Mouse (Mus musculus): Measurements from ENCODE around the gene Trim56.

Trim56 gene

DNA sequence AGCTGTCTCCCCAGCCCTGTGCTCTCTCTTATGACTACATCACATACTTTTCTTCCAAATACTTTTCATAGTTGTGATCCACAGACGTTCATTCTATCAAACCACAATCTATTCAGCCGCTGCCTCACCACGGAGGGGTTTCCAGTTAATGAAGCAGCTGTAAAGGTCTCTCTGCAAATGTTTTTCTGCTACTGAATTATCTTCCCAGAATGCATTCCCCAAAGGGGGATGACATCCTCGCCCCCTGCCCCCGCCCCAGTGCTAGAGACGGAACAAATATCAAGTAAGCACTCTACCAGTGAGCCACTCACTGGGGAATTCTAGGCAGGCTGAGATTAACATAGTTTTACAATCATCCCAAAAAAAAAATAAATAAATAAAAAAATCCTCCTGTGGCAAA is 7.9 kb downstream of the Trim56 start:
- DNase-seq (ENCODE audit: low spot score): no peak

- no peak for DNase-seq (ENCODE audit: low spot score)
Measured at GRCm38 (mm10) chr5:137107670-137108069, 8.3 kb downstream of the Trim56 start.

- peak; percentile 75 for DNase-seq (ENCODE audit: low spot score)
Measured at GRCm38 (mm10) chr5:137107024-137107423, 9.0 kb downstream of the Trim56 start.

GRCm38 (mm10) chr5:137106434-137106833 is 9.6 kb downstream of the Trim56 start:
- no peak for DNase-seq (ENCODE audit: low spot score)

GRCm38 (mm10) chr5:137103969-137104368 is 12.0 kb downstream of the Trim56 start:
- DNase-seq (ENCODE audit: low spot score): no peak

- DNase-seq (ENCODE audit: low spot score): no peak
Measured at GRCm38 (mm10) chr5:137102575-137103522, 13.2 kb downstream of the Trim56 start.

DNA sequence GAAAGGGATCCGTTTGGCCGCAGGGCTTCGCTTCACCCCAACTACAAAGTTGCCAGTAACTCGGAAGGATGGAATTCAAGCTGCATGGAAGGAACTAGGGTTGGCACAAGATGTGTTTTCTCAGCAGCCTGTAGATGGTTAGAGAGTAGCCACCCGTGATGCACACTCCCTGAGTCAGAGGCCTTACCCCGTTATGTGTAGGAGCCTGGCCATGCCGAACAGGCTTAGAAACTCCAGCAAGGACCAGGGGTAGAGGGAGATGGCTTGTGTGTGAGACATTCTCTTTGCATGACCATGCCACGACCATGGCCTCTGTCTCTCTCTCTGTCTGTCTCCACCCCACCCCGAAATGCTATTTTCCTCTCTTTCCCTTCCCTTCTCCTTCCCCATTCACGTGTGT is 13.9 kb downstream of the Trim56 start:
- DNase-seq (ENCODE audit: low spot score): no peak

DNA sequence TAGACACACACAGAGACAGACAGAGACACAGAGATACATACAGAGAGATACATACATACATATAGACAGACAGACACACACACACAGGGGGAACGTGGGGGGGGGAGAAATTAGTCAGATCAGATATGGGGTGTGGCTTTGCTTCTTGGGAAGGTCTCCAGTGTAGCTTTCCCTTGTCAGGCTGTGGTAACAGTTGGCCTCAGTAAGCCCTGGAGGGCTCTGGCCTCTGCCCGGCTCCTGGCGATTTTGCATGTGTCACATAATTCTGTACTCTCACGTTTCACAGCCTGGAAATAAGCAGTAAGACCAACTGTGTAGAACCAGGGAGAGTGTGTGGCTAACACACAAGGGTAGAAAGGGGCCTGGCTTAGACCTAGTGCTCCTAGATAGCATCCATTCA is 15.3 kb downstream of the Trim56 start:
- no peak for DNase-seq (ENCODE audit: low spot score)

DNA sequence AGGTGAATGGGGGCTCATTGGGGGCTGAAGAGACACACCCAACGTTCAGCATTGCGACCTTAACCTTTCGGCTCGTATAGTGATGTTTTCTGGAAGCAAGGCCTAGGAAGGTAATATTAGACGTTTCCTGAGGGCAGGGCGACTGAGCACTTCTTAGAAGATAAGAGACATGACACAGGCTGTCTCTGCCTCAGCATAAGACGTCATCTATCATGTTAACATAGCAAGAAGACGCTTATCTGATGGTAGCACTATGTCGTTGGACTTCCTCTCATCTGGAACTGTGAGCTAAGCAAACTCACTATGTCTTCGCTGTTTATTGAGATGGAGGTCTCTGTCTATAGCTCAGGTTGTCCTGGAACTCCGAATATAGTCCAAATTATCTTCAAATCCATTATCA is 17.6 kb downstream of the Trim56 start:
- no peak for DNase-seq (ENCODE audit: low spot score)

- DNase-seq (ENCODE audit: low spot score): no peak
Measured at GRCm38 (mm10) chr5:137096037-137096436, 20.0 kb downstream of the Trim56 start.

- no peak for DNase-seq (ENCODE audit: low spot score)
Measured at GRCm38 (mm10) chr5:137095135-137095534, 20.9 kb downstream of the Trim56 start.

GRCm38 (mm10) chr5:137093720-137094119 is 22.3 kb downstream of the Trim56 start:
- DNase-seq (ENCODE audit: low spot score): no peak

GRCm38 (mm10) chr5:137091560-137091959 is 24.4 kb downstream of the Trim56 start:
- no peak for DNase-seq (ENCODE audit: low spot score)

DNA sequence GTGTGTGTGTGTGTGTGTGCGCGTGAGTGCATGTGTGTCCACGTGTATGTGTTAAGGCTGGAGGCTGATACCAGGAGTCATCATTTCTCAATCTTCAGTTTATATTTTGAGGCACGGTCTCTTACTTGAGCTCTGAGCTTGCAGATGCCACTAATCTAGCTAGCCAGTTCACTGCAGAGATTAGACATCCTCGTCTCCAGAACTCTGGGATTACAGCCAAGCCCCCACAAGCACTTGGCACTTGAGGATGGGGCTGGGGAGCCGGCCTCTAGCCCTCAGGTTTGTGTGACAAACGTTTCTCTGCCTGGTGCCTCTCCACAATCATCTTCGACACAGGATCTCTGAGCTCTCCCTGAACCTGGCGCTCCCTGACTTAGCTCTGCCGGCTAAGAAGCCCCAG is 25.1 kb downstream of the Trim56 start:
- no peak for DNase-seq (ENCODE audit: low spot score)

DNA sequence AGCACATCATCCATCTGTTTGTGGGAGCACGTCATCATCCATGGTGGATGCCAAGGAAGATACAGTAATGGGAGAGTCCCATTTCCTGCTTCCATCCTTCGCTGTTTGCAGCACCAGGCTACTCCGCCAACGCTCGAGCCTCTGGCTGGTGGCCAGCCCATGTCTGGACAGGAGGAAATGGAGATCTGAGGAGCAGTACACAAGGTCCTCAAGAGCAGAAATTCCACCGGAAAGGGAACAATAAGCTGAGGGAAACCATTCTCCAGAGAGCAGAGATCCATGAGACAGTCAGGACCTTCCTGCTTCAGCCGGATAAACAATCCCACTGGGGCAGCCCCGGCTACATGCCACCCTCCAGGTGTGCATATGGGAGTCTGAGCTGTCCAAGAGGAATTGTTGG is 28.6 kb downstream of the Trim56 start:
- DNase-seq (ENCODE audit: low spot score): no peak

GRCm38 (mm10) chr5:137085731-137086130 is 30.3 kb downstream of the Trim56 start:
- DNase-seq (ENCODE audit: low spot score): no peak

DNA sequence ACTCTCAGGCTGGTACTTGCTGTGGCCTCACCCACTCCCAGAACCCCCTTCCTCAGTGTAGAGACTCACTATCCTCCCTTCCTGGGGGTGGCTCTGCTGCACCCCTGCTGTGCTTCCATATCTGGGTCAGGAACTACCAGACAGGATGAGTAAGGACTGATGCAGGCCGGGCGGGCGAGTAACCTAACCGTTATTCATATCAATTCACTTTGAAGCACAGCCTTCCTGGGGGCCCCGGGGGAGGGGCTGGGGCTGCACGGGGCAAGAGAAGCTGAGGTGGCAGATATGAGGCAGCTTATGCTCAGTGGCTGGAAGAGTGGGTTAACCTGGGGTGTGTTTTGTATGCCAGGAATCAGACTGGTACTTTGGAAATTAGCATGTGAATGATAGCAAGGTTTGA is 31.0 kb downstream of the Trim56 start:
- DNase-seq (ENCODE audit: low spot score): no peak

- no peak for DNase-seq (ENCODE audit: low spot score)
Measured at GRCm38 (mm10) chr5:137083051-137083450, 33.0 kb downstream of the Trim56 start.

DNA sequence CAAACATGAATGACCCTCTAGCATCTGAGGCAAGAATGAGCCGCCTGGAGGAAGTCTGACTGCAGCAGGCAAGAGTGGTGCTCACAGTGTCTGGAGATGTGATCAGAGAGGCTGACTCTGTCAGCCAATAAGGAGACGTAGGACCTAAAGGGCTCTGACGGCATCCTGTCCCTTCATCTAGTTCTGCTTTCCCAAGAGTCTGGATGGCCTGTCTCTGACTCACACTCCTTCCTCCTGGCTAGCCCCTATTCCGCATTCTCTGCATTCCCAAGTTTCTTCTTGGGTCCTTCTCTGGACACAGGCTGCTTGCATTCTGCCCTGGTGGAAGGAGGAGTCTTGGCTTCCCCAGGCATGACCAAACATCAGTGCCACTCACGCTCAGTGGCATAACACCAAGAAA is 36.2 kb downstream of the Trim56 start:
- no peak for DNase-seq (ENCODE audit: low spot score)

- DNase-seq (ENCODE audit: low spot score): no peak
Measured at GRCm38 (mm10) chr5:137078616-137079015, 37.4 kb downstream of the Trim56 start.

- no peak for DNase-seq (ENCODE audit: low spot score)
Measured at GRCm38 (mm10) chr5:137078041-137078440, 38.0 kb downstream of the Trim56 start.

GRCm38 (mm10) chr5:137077187-137077586 is 38.8 kb downstream of the Trim56 start:
- no peak for DNase-seq (ENCODE audit: low spot score)

GRCm38 (mm10) chr5:137076191-137076930 is 39.6 kb downstream of the Trim56 start:
- DNase-seq (ENCODE audit: low spot score): no peak
